Mouse (Mus musculus) kidney, embryonic 15.5 days (tissue): ENCODE results near the gene Slc22a4. TPM values are rescaled to one million over a fixed set of nuclear protein-coding genes. Genes with fewer than 3 reads are reported as not detected.
"Not testable (repeated sequence)": the region's sequence is repeated elsewhere in the genome, so short reads cannot be mapped to it uniquely, and the experiment has no call there.

Experiments
- ATAC-seq: fragments of 200-750 bp; cut with Nextera tagmentation; replicated peaks from 2 replicates; pipeline ENCODE4 v1.8.0; 2017; ENCODE audit warnings: moderate TSS enrichment; ENCODE audit not compliant: low FRiP score
- H3K27ac ChIP-seq: fragments of 300-500 bp; sonication (generic); 2 replicates; pipeline ENCODE4 v1.5.1; 2015; ENCODE audit warnings: mild to moderate bottlenecking, inconsistent platforms
- H3K27me3 ChIP-seq: fragments of 300-500 bp; sonication (generic); 2 replicates; pipeline ENCODE4 v1.6.1; 2015; ENCODE audit warnings: inconsistent platforms
- H3K36me3 ChIP-seq: fragments of 300-500 bp; sonication (generic); 2 replicates; pipeline ENCODE4 v1.6.1; 2015; ENCODE audit warnings: inconsistent platforms
- H3K4me1 ChIP-seq: fragments of 300-500 bp; sonication (generic); 2 replicates; pipeline ENCODE4 v1.6.1; 2015; ENCODE audit warnings: inconsistent platforms
- H3K4me2 ChIP-seq: fragments of 300-500 bp; sonication (generic); 2 replicates; pipeline ENCODE4 v1.6.1; 2015; ENCODE audit warnings: moderate library complexity, mild to moderate bottlenecking, inconsistent platforms
- H3K4me3 ChIP-seq: fragments of 300-500 bp; sonication (generic); replicated peaks from 2 replicates; pipeline ENCODE4 v1.5.1; 2015; ENCODE audit warnings: mild to moderate bottlenecking, inconsistent platforms
- H3K9ac ChIP-seq: fragments of 300-500 bp; sonication (generic); 2 replicates; pipeline ENCODE4 v1.6.1; 2015; ENCODE audit warnings: mild to moderate bottlenecking, inconsistent platforms
- H3K9me3 ChIP-seq: fragments of 300-500 bp; sonication (generic); replicated peaks from 2 replicates; pipeline ENCODE4 v1.6.1; 2016; ENCODE audit warnings: inconsistent platforms
- WGBS: fragments of 180-500 bp; shearing (Covaris S2); methylation state at CpG from one replicate; pipeline ENCODE4 v1.1.7; 2015; ENCODE audit warnings: mixed read lengths; 5-methylcytosine and 5-hydroxymethylcytosine counted together
- polyA plus RNA-seq: library from polyadenylated mRNA; unstranded; fragments of >200 nt; fragmentation: Nextera tagmentation; extraction: Ambion mirVana; gene quantifications from 2 replicates; pipeline ENCODE4 v1.2.1, GENCODE M21; 2015

The Slc22a4 gene
- polyA plus RNA-seq, 1 experiment from 2014 or later: 1.9 TPM

- WGBS: 17% methylated on average over 6 of the region's 6 CpGs
- H3K4me3 ChIP-seq: no peak overlapping the region
- H3K9ac ChIP-seq: no peak overlapping the region
- no peak overlapping the region for H3K4me2 ChIP-seq
- ATAC-seq: no peak
- peaks cover 21% of the 10 kb centered on the region; the same call in 1 of the 2 replicates for H3K36me3 ChIP-seq
- no peak overlapping the region for H3K27ac ChIP-seq
- H3K27me3 ChIP-seq: no peaks in the 10 kb centered on the region
- no peaks in the 10 kb centered on the region for H3K9me3 ChIP-seq
- H3K4me1 ChIP-seq: peaks cover 28% of the 10 kb centered on the region
Measured at GRCm38 (mm10) chr11:54054257-54054656, 26.4 kb upstream of the Slc22a4 start.

GRCm38 (mm10) chr11:54053090-54053489 is 25.2 kb upstream of the Slc22a4 start:
- no peak overlapping the region for H3K27ac ChIP-seq
- H3K4me2 ChIP-seq: no peak overlapping the region
- H3K4me3 ChIP-seq: no peak overlapping the region
- no peak overlapping the region for H3K9ac ChIP-seq
- 81% methylated on average over 7 of the region's 7 CpGs for WGBS
- no peaks in the 10 kb centered on the region for H3K9me3 ChIP-seq
- no peak for ATAC-seq
- peaks cover 18% of the 10 kb centered on the region for H3K4me1 ChIP-seq
- H3K27me3 ChIP-seq: no peaks in the 10 kb centered on the region
- H3K36me3 ChIP-seq: peaks cover 21% of the 10 kb centered on the region; the same call in 1 of the 2 replicates

- no peak overlapping the region for H3K4me2 ChIP-seq
- peaks cover 8% of the 10 kb centered on the region; the same call in 1 of the 2 replicates for H3K4me1 ChIP-seq
- no peak overlapping the region for H3K27ac ChIP-seq
- no peak overlapping the region for H3K4me3 ChIP-seq
- peaks cover 21% of the 10 kb centered on the region; the same call in 1 of the 2 replicates for H3K36me3 ChIP-seq
- no peak overlapping the region for H3K9ac ChIP-seq
- no peaks in the 10 kb centered on the region for H3K9me3 ChIP-seq
- H3K27me3 ChIP-seq: no peaks in the 10 kb centered on the region
- no peak for ATAC-seq
- WGBS: 93% methylated on average over 5 of the region's 5 CpGs
Measured at GRCm38 (mm10) chr11:54052128-54052527, 24.2 kb upstream of the Slc22a4 start.

GRCm38 (mm10) chr11:54051161-54051560 is 23.3 kb upstream of the Slc22a4 start:
- Histone ChIP-seq H3K27me3 (no peaks in the 10 kb centered on the region), H3K4me1 (peaks cover 8% of the 10 kb centered on the region; the same call in 1 of the 2 replicates), H3K9me3 (no peaks in the 10 kb centered on the region), H3K4me3 (no peak overlapping the region), H3K9ac (no peak overlapping the region), H3K36me3 (peaks cover 21% of the 10 kb centered on the region; the same call in 1 of the 2 replicates), H3K4me2 (no peak overlapping the region), H3K27ac (no peak overlapping the region)
- 65% methylated on average over 7 of the region's 7 CpGs for WGBS
- ATAC-seq: 0 out of 2 replicates have a peak, but pooled peaks have one; percentile 59

- ATAC-seq: no peak
- Histone ChIP-seq H3K27me3 (no peaks in the 10 kb centered on the region), H3K4me3 (no peak overlapping the region), H3K36me3 (peaks cover 12% of the 10 kb centered on the region; the same call in 1 of the 2 replicates), H3K9me3 (no peaks in the 10 kb centered on the region), H3K9ac (no peak overlapping the region), H3K27ac (no peak overlapping the region), H3K4me2 (no peak overlapping the region), H3K4me1 (peaks cover 8% of the 10 kb centered on the region; the same call in 1 of the 2 replicates)
- 81% methylated on average over 2 of the region's 2 CpGs for WGBS
Measured at GRCm38 (mm10) chr11:54050205-54050604, 22.3 kb upstream of the Slc22a4 start.

- Histone ChIP-seq H3K4me1 (no peaks in the 10 kb centered on the region), H3K4me2 (no peak overlapping the region), H3K9ac (no peak overlapping the region), H3K27ac (no peak overlapping the region), H3K4me3 (no peak overlapping the region), H3K27me3 (no peaks in the 10 kb centered on the region), H3K36me3 (no peaks in the 10 kb centered on the region), H3K9me3 (no peaks in the 10 kb centered on the region)
- WGBS: 96% methylated on average over 6 of the region's 6 CpGs
- no peak for ATAC-seq
Measured at GRCm38 (mm10) chr11:54040676-54041075, 12.8 kb upstream of the Slc22a4 start.

GRCm38 (mm10) chr11:54032872-54033271 is 5.0 kb upstream of the Slc22a4 start:
- H3K27me3 ChIP-seq: peaks cover 15% of the 10 kb centered on the region
- not testable (repeated sequence) for H3K36me3 ChIP-seq, H3K9ac ChIP-seq, H3K27ac ChIP-seq, H3K4me2 ChIP-seq, H3K9me3 ChIP-seq, H3K4me3 ChIP-seq, ATAC-seq
- H3K4me1 ChIP-seq: peaks cover 11% of the 10 kb centered on the region
- 96% methylated on average over 1 of the region's 3 CpGs for WGBS

- Histone ChIP-seq H3K4me1 (peaks cover 18% of the 10 kb centered on the region), H3K4me3 (peak overlapping the region; percentile 56)
Measured at GRCm38 (mm10) chr11:54028997-54029396, 1.1 kb upstream of the Slc22a4 start.

GRCm38 (mm10) chr11:54027131-54028043 is 503 bp downstream of the Slc22a4 start:
- 16% methylated on average over 31 of the region's 31 CpGs for WGBS
- Histone ChIP-seq H3K9ac (peak overlapping the region; percentile 62), H3K36me3 (no peaks in the 10 kb centered on the region), H3K27ac (no peak overlapping the region), H3K4me3 (peak overlapping the region; percentile 56), H3K9me3 (no peaks in the 10 kb centered on the region), H3K4me2 (peak overlapping the region; percentile 97), H3K27me3 (peaks cover 45% of the 10 kb centered on the region), H3K4me1 (peaks cover 18% of the 10 kb centered on the region)
- ATAC-seq: peak; percentile 10; the same call in 1 of the 2 replicates

More at GRCm38 (mm10) chr11:54028997-54029396, 1.1 kb upstream of the Slc22a4 start:
- ATAC-seq: no peak
- H3K36me3 ChIP-seq: no peaks in the 10 kb centered on the region
- WGBS: 75% methylated on average over 4 of the region's 4 CpGs
- H3K9me3 ChIP-seq: no peaks in the 10 kb centered on the region
- no peak overlapping the region for H3K9ac ChIP-seq
- H3K4me2 ChIP-seq: peak overlapping the region; percentile 97
- peaks cover 45% of the 10 kb centered on the region for H3K27me3 ChIP-seq
- no peak overlapping the region for H3K27ac ChIP-seq

GRCm38 (mm10) chr11:54026491-54027041 is 1.3 kb downstream of the Slc22a4 start:
- Histone ChIP-seq H3K27ac (no peak overlapping the region), H3K9me3 (no peaks in the 10 kb centered on the region), H3K4me3 (no peak overlapping the region; the same call in 1 of the 2 replicates), H3K4me1 (peaks cover 18% of the 10 kb centered on the region), H3K4me2 (no peak overlapping the region), H3K9ac (no peak overlapping the region), H3K36me3 (no peaks in the 10 kb centered on the region), H3K27me3 (peaks cover 45% of the 10 kb centered on the region)
- WGBS: 88% methylated on average over 1 of the region's 1 CpGs
- ATAC-seq: no peak; the same call in 1 of the 2 replicates

GRCm38 (mm10) chr11:54021396-54022093 is 6.3 kb downstream of the Slc22a4 start:
- H3K9me3 ChIP-seq: no peaks in the 10 kb centered on the region
- 86% methylated on average over 5 of the region's 5 CpGs for WGBS
- no peak for ATAC-seq
- no peak overlapping the region for H3K4me3 ChIP-seq
- H3K9ac ChIP-seq: no peak overlapping the region
- no peak overlapping the region for H3K4me2 ChIP-seq
- no peak overlapping the region for H3K27ac ChIP-seq
- H3K27me3 ChIP-seq: peaks cover 17% of the 10 kb centered on the region
- H3K36me3 ChIP-seq: no peaks in the 10 kb centered on the region
- no peaks in the 10 kb centered on the region for H3K4me1 ChIP-seq
